Mouse (Mus musculus): Measurements from ENCODE around the gene Cort. TPM values are rescaled to one million over a fixed set of nuclear protein-coding genes. Genes with fewer than 3 reads are reported as not detected.

Gene Cort
- polyA plus RNA-seq, 1 experiment from 2014 or later = not detected

DNA sequence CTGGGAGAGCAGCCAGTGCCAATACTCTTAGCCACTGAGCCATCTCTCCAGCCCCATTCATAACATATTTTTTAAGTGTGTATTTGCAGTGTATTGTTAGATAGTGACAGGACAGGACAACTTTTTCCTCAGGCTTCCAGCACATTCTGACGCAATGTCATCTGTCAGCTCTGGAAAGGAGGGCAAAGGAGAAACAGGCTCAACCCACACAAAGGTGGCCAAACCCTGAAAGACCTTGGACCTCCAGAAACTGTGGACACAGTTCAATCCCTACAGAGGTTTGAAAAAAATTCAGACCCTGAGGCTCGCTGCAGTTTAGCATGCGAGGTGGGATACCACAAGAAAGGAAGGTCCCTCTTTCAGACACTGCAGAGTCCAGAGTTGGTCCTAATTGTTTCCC lies 28.6 kb downstream of the Cort start:
- WGBS = 67% methylated on average over 3 of the region's 3 CpGs
- peak overlapping the region; percentile 99; the same call in 1 of the 2 replicates for H3K4me2 ChIP-seq (ENCODE audit: low read depth, low read length)
- H3K27me3 ChIP-seq (ENCODE audit: control insufficient read depth, insufficient read depth, low read length) = no peaks in the 10 kb centered on the region
- H3K36me3 ChIP-seq (ENCODE audit: control insufficient read depth, insufficient read depth, low read length) = peaks cover 5% of the 10 kb centered on the region; the same call in 1 of the 2 replicates
- peak overlapping the region; percentile 100 for H3K4me3 ChIP-seq (replicated peaks; ENCODE audit: low read length)
- peak overlapping the region; percentile 97 for H3K9ac ChIP-seq (ENCODE audit: low read length)
- peaks cover 10% of the 10 kb centered on the region for H3K4me1 ChIP-seq (ENCODE audit: control insufficient read depth, insufficient read depth, low read length)
- H3K27ac ChIP-seq (ENCODE audit: low read length) = 0 out of 2 replicates have a peak overlapping the region, but pooled peaks have one; percentile 18
- no peak for ATAC-seq (ENCODE audit: insufficient read depth, low FRiP score)
- H3K9me3 ChIP-seq (replicated peaks; ENCODE audit: control insufficient read depth, low read length) = no peaks in the 10 kb centered on the region

DNA sequence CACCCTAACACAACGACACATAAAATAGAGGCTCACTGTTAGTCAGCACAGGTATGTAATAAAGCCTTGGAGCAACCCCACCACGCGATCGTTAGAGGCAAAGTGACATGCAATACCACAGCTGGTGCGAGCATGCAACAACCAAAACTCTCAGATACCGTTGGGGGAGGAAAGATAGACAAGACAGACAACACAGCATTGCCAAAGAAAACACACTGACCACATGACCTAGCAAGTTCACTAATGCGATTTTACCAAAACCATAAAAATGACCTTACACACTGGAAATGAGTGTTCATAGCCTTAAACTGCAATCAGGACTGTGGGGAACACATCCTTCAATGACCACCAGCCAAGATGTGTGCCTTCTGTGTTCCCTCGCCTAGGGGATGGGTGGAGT lies 35.2 kb downstream of the Cort start:
- 78% methylated on average over 8 of the region's 8 CpGs for WGBS

DNA sequence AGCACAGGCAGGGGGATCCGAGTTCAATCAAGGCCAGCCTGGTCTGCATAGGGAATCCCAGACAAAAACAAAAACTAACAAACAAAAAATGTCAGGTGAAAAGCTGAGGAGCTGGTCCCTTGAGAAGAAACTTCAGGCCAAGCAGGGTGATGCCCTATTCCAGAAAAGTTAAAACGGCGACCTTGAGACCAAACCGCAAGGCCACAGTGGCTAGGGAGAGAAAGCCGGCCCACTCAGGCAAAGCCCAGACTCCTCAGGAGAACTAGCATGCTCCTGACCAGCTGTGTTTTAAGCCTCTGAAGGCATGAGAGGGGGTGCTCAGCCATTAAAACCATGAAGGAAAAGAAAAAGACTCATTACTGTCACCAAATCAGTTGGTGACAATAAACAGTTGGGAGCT lies 41.2 kb downstream of the Cort start:
- H3K36me3 ChIP-seq (ENCODE audit: control insufficient read depth, insufficient read depth, low read length) = no peaks in the 10 kb centered on the region
- ATAC-seq (ENCODE audit: insufficient read depth, low FRiP score) = no peak
- H3K4me3 ChIP-seq (replicated peaks; ENCODE audit: low read length) = no peak overlapping the region
- no peak overlapping the region for H3K4me2 ChIP-seq (ENCODE audit: low read depth, low read length)
- no peak overlapping the region for H3K9ac ChIP-seq (ENCODE audit: low read length)
- no peak overlapping the region for H3K27ac ChIP-seq (ENCODE audit: low read length)
- H3K27me3 ChIP-seq (ENCODE audit: control insufficient read depth, insufficient read depth, low read length) = no peaks in the 10 kb centered on the region
- WGBS = 75% methylated on average over 5 of the region's 5 CpGs
- H3K4me1 ChIP-seq (ENCODE audit: control insufficient read depth, insufficient read depth, low read length) = peaks cover 9% of the 10 kb centered on the region; the same call in 1 of the 2 replicates
- no peaks in the 10 kb centered on the region for H3K9me3 ChIP-seq (replicated peaks; ENCODE audit: control insufficient read depth, low read length)

More for the DNA sequence above, 35.2 kb downstream of the Cort start:
- no peak for ATAC-seq (ENCODE audit: insufficient read depth, low FRiP score)
- Histone ChIP-seq H3K9ac (ENCODE audit: low read length) (no peak overlapping the region), H3K4me2 (ENCODE audit: low read depth, low read length) (no peak overlapping the region), H3K36me3 (ENCODE audit: control insufficient read depth, insufficient read depth, low read length) (peaks cover 5% of the 10 kb centered on the region; the same call in 1 of the 2 replicates), H3K27ac (ENCODE audit: low read length) (no peak overlapping the region), H3K4me3 (replicated peaks; ENCODE audit: low read length) (no peak overlapping the region), H3K4me1 (ENCODE audit: control insufficient read depth, insufficient read depth, low read length) (no peaks in the 10 kb centered on the region), H3K27me3 (ENCODE audit: control insufficient read depth, insufficient read depth, low read length) (no peaks in the 10 kb centered on the region), H3K9me3 (replicated peaks; ENCODE audit: control insufficient read depth, low read length) (no peaks in the 10 kb centered on the region)

DNA sequence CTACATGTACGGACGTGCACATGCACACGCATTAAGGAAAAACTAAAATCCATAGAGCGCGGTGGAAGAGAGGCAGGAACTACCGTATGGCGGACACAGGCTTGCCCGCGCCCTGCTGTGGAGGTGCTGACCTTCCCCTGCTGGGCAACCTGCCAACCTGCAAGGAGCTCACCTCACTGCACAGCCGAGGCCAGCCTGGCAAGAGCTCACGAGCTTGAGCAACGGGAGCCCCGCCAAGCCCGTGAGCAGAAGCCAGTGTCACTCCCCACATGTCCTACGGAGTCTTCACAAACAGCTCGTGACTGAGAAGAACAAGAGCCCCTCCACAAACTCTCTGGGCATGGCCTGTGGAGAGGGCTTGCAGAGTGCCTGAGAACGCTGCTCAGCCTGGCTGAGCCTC lies 45.0 kb downstream of the Cort start:
- 0 out of 2 replicates have a peak overlapping the region, but pooled peaks have one; percentile 3 for H3K9ac ChIP-seq (ENCODE audit: low read length)
- peak; percentile 72; the same call in 1 of the 2 replicates for ATAC-seq (ENCODE audit: insufficient read depth, low FRiP score)
- H3K4me1 ChIP-seq (ENCODE audit: control insufficient read depth, insufficient read depth, low read length) = peaks cover 15% of the 10 kb centered on the region; the same call in 1 of the 2 replicates
- no peaks in the 10 kb centered on the region for H3K36me3 ChIP-seq (ENCODE audit: control insufficient read depth, insufficient read depth, low read length)
- no peaks in the 10 kb centered on the region for H3K9me3 ChIP-seq (replicated peaks; ENCODE audit: control insufficient read depth, low read length)
- 61% methylated on average over 17 of the region's 17 CpGs for WGBS
- H3K4me2 ChIP-seq (ENCODE audit: low read depth, low read length) = no peak overlapping the region; the same call in 1 of the 2 replicates
- H3K27me3 ChIP-seq (ENCODE audit: control insufficient read depth, insufficient read depth, low read length) = no peaks in the 10 kb centered on the region
- no peak overlapping the region for H3K4me3 ChIP-seq (replicated peaks; ENCODE audit: low read length)
- H3K27ac ChIP-seq (ENCODE audit: low read length) = no peak overlapping the region

DNA sequence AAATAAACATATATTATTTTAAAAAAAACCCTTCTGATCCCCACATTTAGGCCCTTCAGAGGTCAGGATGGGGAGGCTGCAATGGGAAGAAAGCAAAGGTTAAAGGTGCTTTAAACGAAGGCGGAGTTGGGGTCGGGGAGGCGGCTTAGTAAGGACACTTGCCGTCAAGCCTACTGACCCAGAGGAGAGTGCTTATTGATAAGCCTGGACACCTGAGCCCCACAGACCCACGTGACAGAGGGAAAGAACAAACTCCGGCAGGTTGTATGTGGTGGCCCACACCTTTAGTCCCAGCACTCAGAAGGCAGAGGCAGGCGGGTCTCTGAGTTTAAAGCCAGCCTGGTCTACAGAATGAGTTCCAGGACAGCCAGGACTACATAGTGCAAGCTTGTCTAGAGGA lies 46.5 kb downstream of the Cort start:
- ATAC-seq (ENCODE audit: insufficient read depth, low FRiP score) = no peak
- Histone ChIP-seq H3K27ac (ENCODE audit: low read length) (no peak overlapping the region), H3K27me3 (ENCODE audit: control insufficient read depth, insufficient read depth, low read length) (no peaks in the 10 kb centered on the region), H3K9me3 (replicated peaks; ENCODE audit: control insufficient read depth, low read length) (no peaks in the 10 kb centered on the region), H3K36me3 (ENCODE audit: control insufficient read depth, insufficient read depth, low read length) (no peaks in the 10 kb centered on the region), H3K4me1 (ENCODE audit: control insufficient read depth, insufficient read depth, low read length) (peaks cover 20% of the 10 kb centered on the region; the same call in 1 of the 2 replicates), H3K4me2 (ENCODE audit: low read depth, low read length) (no peak overlapping the region), H3K4me3 (replicated peaks; ENCODE audit: low read length) (no peak overlapping the region), H3K9ac (ENCODE audit: low read length) (no peak overlapping the region)
- 85% methylated on average over 8 of the region's 8 CpGs for WGBS

DNA sequence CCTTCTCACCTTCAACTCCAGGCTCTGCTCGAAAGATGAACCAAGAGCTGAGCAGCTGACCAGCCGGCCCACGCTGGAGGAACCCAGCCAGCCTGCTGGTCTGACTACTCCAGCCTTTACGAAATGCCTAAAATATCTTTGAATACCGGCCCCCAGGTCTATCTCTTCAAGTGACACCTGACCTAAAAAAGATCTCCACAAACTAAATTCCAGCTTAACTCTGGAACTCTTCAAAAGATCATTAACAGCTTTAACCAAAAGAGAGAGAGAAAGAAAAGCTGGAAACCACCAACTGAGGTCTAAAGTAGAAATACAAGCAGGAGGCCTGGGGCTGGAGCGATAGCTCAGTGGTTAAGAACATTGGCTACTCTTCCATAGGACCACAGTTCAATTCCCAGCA lies 46.9 kb downstream of the Cort start:
- no peak for ATAC-seq (ENCODE audit: insufficient read depth, low FRiP score)

DNA sequence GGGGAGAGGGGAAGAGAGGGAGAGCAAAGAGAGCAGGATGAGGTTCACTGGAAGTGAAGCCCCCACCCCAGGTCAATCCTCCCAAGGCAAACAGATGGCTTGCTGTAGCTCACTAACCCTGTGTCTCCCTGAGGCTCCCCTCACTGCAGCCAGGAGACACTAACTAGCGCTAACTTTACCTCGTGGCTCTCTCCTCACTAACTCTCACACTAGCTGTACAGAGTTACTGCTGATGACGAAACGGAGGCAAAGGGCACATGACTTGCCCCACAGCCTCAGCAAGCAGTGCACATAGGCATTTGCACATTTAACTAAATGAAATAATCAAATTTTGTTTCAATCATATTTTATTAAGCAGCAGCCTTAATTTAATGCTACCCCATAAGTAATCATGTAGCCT lies 48.3 kb downstream of the Cort start:
- H3K9ac ChIP-seq (ENCODE audit: low read length) = no peak overlapping the region
- H3K4me2 ChIP-seq (ENCODE audit: low read depth, low read length) = no peak overlapping the region
- 52% methylated on average over 4 of the region's 4 CpGs for WGBS
- no peak for ATAC-seq (ENCODE audit: insufficient read depth, low FRiP score)
- no peak overlapping the region for H3K27ac ChIP-seq (ENCODE audit: low read length)
- no peak overlapping the region for H3K4me3 ChIP-seq (replicated peaks; ENCODE audit: low read length)
- H3K4me1 ChIP-seq (ENCODE audit: control insufficient read depth, insufficient read depth, low read length) = peaks cover 20% of the 10 kb centered on the region; the same call in 1 of the 2 replicates
- H3K36me3 ChIP-seq (ENCODE audit: control insufficient read depth, insufficient read depth, low read length) = no peaks in the 10 kb centered on the region
- no peaks in the 10 kb centered on the region for H3K9me3 ChIP-seq (replicated peaks; ENCODE audit: control insufficient read depth, low read length)
- H3K27me3 ChIP-seq (ENCODE audit: control insufficient read depth, insufficient read depth, low read length) = no peaks in the 10 kb centered on the region

More for the DNA sequence above, 46.9 kb downstream of the Cort start:
- peaks cover 20% of the 10 kb centered on the region; the same call in 1 of the 2 replicates for H3K4me1 ChIP-seq (ENCODE audit: control insufficient read depth, insufficient read depth, low read length)
- no peak overlapping the region for H3K4me3 ChIP-seq (replicated peaks; ENCODE audit: low read length)
- H3K27me3 ChIP-seq (ENCODE audit: control insufficient read depth, insufficient read depth, low read length) = no peaks in the 10 kb centered on the region
- no peak overlapping the region for H3K9ac ChIP-seq (ENCODE audit: low read length)
- no peaks in the 10 kb centered on the region for H3K9me3 ChIP-seq (replicated peaks; ENCODE audit: control insufficient read depth, low read length)
- 77% methylated on average over 6 of the region's 6 CpGs for WGBS
- H3K4me2 ChIP-seq (ENCODE audit: low read depth, low read length) = no peak overlapping the region
- H3K36me3 ChIP-seq (ENCODE audit: control insufficient read depth, insufficient read depth, low read length) = no peaks in the 10 kb centered on the region
- no peak overlapping the region for H3K27ac ChIP-seq (ENCODE audit: low read length)

DNA sequence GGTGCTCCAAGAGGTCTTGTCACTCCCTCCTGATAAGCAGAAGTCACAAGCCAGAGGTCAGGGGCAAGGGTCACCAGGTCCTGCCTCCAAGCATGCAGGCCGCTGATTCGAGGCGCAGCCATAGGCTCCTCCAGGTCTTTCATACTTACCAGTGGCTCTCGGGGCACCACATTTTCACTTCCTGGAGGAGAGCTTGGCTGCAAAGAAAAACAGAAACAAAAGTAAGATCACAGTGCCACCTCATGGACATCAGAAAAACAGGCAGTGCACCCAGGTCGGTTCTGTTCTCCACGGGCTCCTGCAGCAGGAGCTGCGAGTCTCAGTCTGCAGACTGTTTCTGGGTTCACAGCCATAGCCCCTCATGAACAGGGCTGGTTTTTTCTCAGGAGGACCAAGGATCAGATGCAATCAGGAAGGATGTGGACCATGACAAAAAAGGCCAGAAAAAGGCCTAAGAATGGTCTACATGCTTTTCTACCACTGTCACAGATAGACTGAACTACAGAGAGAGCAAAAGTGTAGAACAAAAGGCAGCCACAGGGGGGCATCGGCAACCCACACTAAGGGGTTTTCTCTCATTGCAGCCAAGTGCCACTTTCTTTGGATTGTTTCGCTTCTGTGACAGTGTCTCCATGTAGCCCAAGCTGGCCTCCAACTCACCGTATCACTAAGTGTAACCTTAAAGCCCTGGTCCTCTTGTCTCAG lies 50.5 kb downstream of the Cort start:
- Histone ChIP-seq H3K4me3 (replicated peaks; ENCODE audit: low read length) (no peak overlapping the region), H3K4me2 (ENCODE audit: low read depth, low read length) (no peak overlapping the region), H3K4me1 (ENCODE audit: control insufficient read depth, insufficient read depth, low read length) (peaks cover 11% of the 10 kb centered on the region; the same call in 1 of the 2 replicates), H3K9me3 (replicated peaks; ENCODE audit: control insufficient read depth, low read length) (no peaks in the 10 kb centered on the region), H3K9ac (ENCODE audit: low read length) (peak overlapping the region; percentile 26; the same call in 1 of the 2 replicates), H3K36me3 (ENCODE audit: control insufficient read depth, insufficient read depth, low read length) (no peaks in the 10 kb centered on the region; the same call in 1 of the 2 replicates), H3K27ac (ENCODE audit: low read length) (peak overlapping the region; percentile 85), H3K27me3 (ENCODE audit: control insufficient read depth, insufficient read depth, low read length) (no peaks in the 10 kb centered on the region)
- 22% methylated on average over 10 of the region's 10 CpGs for WGBS
- peak; percentile 61 for ATAC-seq (ENCODE audit: insufficient read depth, low FRiP score)

DNA sequence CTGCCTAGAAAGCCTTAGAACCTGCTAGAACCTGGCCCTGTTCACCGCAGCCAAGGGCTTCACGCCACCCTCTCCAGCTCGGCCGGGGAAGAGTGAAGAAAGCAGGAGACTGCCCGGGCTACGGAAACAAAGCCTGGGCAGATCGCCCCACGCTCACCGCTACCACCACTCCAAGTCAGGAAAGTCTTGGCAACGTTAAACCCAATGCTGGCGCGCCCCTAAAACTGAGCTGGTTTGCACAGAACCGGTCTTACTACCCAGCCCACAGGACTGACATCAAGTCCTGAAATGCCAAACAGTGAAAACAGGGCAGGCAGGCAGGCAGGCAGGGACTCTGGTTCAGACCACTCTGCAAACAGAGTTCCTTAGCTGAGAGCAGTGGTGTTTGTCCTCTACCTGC lies 51.5 kb downstream of the Cort start:
- Histone ChIP-seq H3K36me3 (ENCODE audit: control insufficient read depth, insufficient read depth, low read length) (no peaks in the 10 kb centered on the region; the same call in 1 of the 2 replicates), H3K4me3 (replicated peaks; ENCODE audit: low read length) (no peak overlapping the region), H3K4me2 (ENCODE audit: low read depth, low read length) (no peak overlapping the region), H3K9me3 (replicated peaks; ENCODE audit: control insufficient read depth, low read length) (no peaks in the 10 kb centered on the region), H3K27ac (ENCODE audit: low read length) (peak overlapping the region; percentile 85), H3K4me1 (ENCODE audit: control insufficient read depth, insufficient read depth, low read length) (peaks cover 11% of the 10 kb centered on the region; the same call in 1 of the 2 replicates), H3K27me3 (ENCODE audit: control insufficient read depth, insufficient read depth, low read length) (no peaks in the 10 kb centered on the region), H3K9ac (ENCODE audit: low read length) (peak overlapping the region; percentile 26; the same call in 1 of the 2 replicates)
- ATAC-seq (ENCODE audit: insufficient read depth, low FRiP score) = peak; percentile 18; the same call in 1 of the 2 replicates
- WGBS = 81% methylated on average over 13 of the region's 13 CpGs
